Mouse (Mus musculus) hindbrain, embryonic 15.5 days (tissue): ENCODE measurements around the gene Gm10401. TPM values are rescaled to one million over a fixed set of nuclear protein-coding genes. Genes with fewer than 3 reads are reported as not detected.
"Not testable (repeated sequence)": the region's sequence is repeated elsewhere in the genome, so short reads cannot be mapped to it uniquely, and the experiment has no call there.

Experiments
- ATAC-seq: fragments of 200-750 bp; cut with Nextera tagmentation; 2 replicates; pipeline ENCODE4 v1.8.0; 2017; ENCODE audit warnings: low read depth, moderate number of reproducible peaks, moderate TSS enrichment; ENCODE audit not compliant: low FRiP score
- H3K27ac ChIP-seq: fragments of 300-500 bp; sonication (generic); replicated peaks from 2 replicates; pipeline ENCODE4 v1.5.1; 2015; ENCODE audit warnings: mild to moderate bottlenecking, inconsistent platforms
- H3K27me3 ChIP-seq: fragments of 300-500 bp; sonication (generic); 2 replicates; pipeline ENCODE4 v1.6.1; 2015; ENCODE audit warnings: control low read depth, inconsistent platforms
- H3K36me3 ChIP-seq: fragments of 300-500 bp; sonication (generic); 2 replicates; pipeline ENCODE4 v1.6.1; 2015; ENCODE audit warnings: control low read depth, inconsistent platforms
- H3K4me1 ChIP-seq: fragments of 300-500 bp; sonication (generic); replicated peaks from 2 replicates; pipeline ENCODE4 v1.6.1; 2015; ENCODE audit warnings: control low read depth, inconsistent platforms
- H3K4me2 ChIP-seq: fragments of 300-500 bp; sonication (generic); 2 replicates; pipeline ENCODE4 v1.6.1; 2015; ENCODE audit warnings: moderate library complexity, mild to moderate bottlenecking, inconsistent platforms
- H3K4me3 ChIP-seq: fragments of 300-500 bp; sonication (generic); 2 replicates; pipeline ENCODE4 v1.5.1; 2015; ENCODE audit warnings: mild to moderate bottlenecking, inconsistent platforms
- H3K9ac ChIP-seq: fragments of 300-500 bp; sonication (generic); 2 replicates; pipeline ENCODE4 v1.6.1; 2015; ENCODE audit warnings: inconsistent platforms
- H3K9me3 ChIP-seq: fragments of 300-500 bp; sonication (generic); 2 replicates; pipeline ENCODE4 v1.6.1; 2016; ENCODE audit warnings: control low read depth, inconsistent platforms
- WGBS: fragments of 180-500 bp; shearing (Covaris S2); methylation state at CpG from one replicate; pipeline ENCODE4 v1.1.7; 2015; 5-methylcytosine and 5-hydroxymethylcytosine counted together
- polyA plus RNA-seq: library from polyadenylated mRNA; unstranded; fragments of >200 nt; fragmentation: Nextera tagmentation; extraction: Ambion mirVana; gene quantifications from 2 replicates; pipeline ENCODE4 v1.2.1, GENCODE M21; 2015

Gene Gm10401
- polyA plus RNA-seq, 1 experiment from 2014 or later, result 39.3 TPM

DNA sequence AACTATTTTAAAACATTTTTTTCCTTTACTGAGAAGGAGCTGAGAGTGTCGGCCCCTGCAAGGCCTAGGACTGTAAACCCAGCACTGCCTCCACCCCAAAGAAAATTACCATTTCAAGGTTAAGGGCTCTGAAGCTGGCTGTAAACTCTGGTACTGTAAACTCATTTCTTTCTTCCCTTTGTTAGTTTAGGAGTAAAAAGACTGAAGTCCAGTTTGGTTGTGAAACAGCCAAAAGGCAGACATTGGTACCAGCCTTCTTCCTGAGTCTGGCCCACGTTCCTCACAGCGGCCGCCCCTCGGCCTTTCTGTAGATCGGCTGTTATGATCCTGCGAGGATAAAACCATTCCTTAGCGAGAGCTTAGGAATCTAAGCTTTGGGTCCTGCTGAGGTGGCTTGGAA, 16.4 kb upstream of the Gm10401 start:
- Histone ChIP-seq H3K36me3 (no peaks in the 10 kb centered on the region), H3K27me3 (no peaks in the 10 kb centered on the region), H3K27ac (no peak overlapping the region), H3K4me2 (no peak overlapping the region), H3K9me3 (no peaks in the 10 kb centered on the region), H3K4me1 (peaks cover 14% of the 10 kb centered on the region), H3K9ac (no peak overlapping the region), H3K4me3 (no peak overlapping the region)
- 86% methylated on average over 8 of the region's 8 CpGs for WGBS
- no peak for ATAC-seq

DNA sequence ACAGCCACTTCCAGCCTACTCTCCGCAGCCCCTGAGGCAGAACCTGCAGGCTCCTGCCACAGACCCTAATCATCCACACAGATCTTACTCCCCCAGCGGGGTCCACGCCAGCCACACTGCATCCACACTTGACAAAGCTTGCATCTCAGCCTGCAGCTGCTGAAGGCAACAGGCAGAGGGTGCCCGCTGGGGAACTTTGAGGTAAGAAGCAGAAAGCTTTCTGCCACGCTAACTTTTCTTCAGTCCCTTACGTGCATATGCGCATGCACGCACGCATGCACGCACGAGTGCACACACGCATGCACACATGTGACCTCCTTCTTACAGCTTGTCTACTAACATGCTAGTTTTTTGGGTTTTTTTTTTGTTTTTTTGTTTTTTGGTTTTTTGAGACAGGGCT, 15.1 kb upstream of the Gm10401 start:
- no peak for ATAC-seq
- Histone ChIP-seq H3K9ac (no peak overlapping the region), H3K27me3 (no peaks in the 10 kb centered on the region), H3K27ac (no peak overlapping the region), H3K36me3 (no peaks in the 10 kb centered on the region), H3K9me3 (no peaks in the 10 kb centered on the region), H3K4me2 (no peak overlapping the region), H3K4me1 (0 out of 2 replicates have a peak, but pooled peaks cover 3% of the 10 kb centered on the region), H3K4me3 (no peak overlapping the region)
- 98% methylated on average over 12 of the region's 12 CpGs for WGBS

DNA sequence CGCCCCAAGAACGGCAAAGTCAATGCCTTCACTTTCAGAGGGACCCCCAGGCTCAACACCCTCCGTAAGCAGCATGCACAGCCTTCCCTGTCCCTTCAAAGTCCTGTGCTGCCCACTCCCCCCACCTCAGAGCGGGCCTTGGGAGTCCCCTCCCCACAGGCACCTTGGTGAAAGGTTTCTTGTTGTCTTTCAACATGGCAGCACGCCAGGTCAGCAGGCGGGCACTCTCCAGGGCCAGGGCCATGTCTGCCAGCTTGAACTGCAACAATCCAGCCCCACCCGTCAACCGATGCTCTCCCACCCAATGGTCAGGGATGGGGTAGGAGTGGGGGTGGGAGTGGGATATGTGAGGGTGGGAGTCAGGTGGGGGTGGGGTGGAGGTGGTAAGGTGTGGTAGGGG, 13.1 kb upstream of the Gm10401 start:
- 0 out of 2 replicates have a peak, but pooled peaks cover 3% of the 10 kb centered on the region for H3K4me1 ChIP-seq
- no peak for ATAC-seq
- H3K27me3 ChIP-seq, result no peaks in the 10 kb centered on the region
- no peak overlapping the region for H3K4me3 ChIP-seq
- no peak overlapping the region for H3K9ac ChIP-seq
- H3K27ac ChIP-seq, result no peak overlapping the region
- WGBS, result 88% methylated on average over 7 of the region's 8 CpGs
- H3K4me2 ChIP-seq, result no peak overlapping the region
- H3K36me3 ChIP-seq, result no peaks in the 10 kb centered on the region
- no peaks in the 10 kb centered on the region for H3K9me3 ChIP-seq

DNA sequence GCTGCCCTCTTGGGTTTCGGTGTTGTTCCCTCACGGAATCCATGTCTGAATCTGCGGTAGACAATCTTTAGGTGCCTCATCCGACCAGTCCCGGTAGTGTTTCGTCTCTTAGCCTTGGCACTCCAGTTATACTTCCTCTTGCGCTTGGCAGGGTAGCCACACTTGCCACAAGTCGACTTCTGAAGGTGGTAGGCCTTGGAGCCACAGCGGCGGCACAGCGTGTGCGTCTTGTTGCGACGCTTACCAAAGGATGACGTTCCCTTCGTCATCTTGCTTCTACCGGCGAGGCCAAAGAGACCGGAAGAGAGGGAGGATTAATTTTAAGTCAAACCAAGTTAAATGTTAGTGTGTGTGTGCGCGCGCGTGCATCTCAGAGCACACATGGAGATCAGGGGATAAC, 5.2 kb upstream of the Gm10401 start:
- not testable (repeated sequence) for H3K36me3 ChIP-seq, ATAC-seq, H3K27me3 ChIP-seq, H3K27ac ChIP-seq, H3K9me3 ChIP-seq, H3K9ac ChIP-seq, H3K4me2 ChIP-seq, H3K4me3 ChIP-seq, H3K4me1 ChIP-seq
- WGBS, result 97% methylated on average over 23 of the region's 23 CpGs

DNA sequence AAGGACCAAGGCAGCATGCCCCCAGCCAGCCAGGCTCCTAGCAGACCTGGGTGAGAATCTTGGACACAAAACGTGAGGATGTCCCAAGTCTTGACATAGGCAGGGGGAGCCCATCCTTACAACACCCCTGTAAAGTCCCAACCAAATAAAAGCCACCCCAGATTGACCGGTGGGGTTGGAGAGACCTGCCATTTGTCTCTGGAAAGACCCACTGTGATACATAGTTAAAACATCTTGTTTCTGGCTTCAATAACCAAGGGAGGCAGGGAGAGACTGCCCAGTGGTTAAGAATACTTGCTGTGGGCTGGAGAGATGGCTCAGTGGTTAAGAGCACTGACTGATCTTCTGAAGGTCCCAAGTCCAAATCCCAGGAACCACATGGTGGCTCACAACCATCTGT, 4.1 kb upstream of the Gm10401 start:
- Histone ChIP-seq H3K9ac (no peak overlapping the region), H3K27me3 (no peaks in the 10 kb centered on the region), H3K27ac (no peak overlapping the region), H3K4me1 (no peaks in the 10 kb centered on the region), H3K4me3 (no peak overlapping the region), H3K36me3 (peaks cover 19% of the 10 kb centered on the region), H3K4me2 (no peak overlapping the region), H3K9me3 (no peaks in the 10 kb centered on the region)
- ATAC-seq, result no peak
- WGBS, result 89% methylated on average over 2 of the region's 2 CpGs

DNA sequence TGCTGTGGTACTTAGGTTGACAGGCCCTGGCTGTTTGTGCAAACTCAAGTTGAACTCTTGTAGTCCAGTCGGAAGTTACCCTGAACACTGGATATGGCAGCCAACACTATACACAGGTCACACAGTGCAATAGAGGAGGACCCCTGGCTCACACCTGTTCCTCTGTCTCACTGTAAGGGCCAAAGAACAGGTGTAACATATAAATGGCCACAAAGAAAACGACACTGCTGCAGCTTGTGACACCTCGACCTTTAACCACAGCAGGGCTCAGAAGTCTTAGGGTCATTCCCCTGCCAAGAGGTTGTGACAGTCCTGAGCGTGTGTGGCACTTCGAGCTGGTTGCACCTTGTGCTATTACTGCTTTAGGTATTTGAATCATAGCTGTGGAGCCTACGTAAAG, 2.4 kb upstream of the Gm10401 start:
- no peak overlapping the region for H3K9ac ChIP-seq
- no peaks in the 10 kb centered on the region for H3K4me1 ChIP-seq
- no peaks in the 10 kb centered on the region for H3K27me3 ChIP-seq
- no peak overlapping the region for H3K4me3 ChIP-seq
- peaks cover 36% of the 10 kb centered on the region for H3K36me3 ChIP-seq
- H3K27ac ChIP-seq, result no peak overlapping the region
- H3K4me2 ChIP-seq, result no peak overlapping the region
- WGBS, result 87% methylated on average over 6 of the region's 6 CpGs
- no peak for ATAC-seq
- no peaks in the 10 kb centered on the region for H3K9me3 ChIP-seq

DNA sequence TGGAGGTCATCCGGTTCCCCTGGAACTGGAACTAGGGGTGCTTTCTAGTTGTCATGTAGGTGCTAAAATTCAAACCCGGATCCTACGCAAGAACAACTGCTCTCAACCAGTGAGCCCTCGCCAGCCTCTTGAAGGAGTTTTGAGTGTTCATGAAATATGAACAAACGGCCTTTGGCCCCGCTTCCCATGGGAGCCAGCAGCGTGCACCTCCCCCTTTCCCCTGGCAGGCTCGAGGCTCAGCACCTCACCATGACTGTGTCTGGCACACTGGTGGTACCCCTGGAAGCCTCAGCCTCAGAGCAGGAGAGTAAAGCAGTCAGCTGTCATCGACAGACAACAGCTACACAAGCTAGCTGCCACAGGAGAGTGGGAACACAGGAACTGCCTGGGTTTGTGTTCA, 1.9 kb upstream of the Gm10401 start:
- Histone ChIP-seq H3K9ac (no peak overlapping the region), H3K27me3 (no peaks in the 10 kb centered on the region), H3K9me3 (no peaks in the 10 kb centered on the region), H3K4me2 (no peak overlapping the region), H3K27ac (no peak overlapping the region), H3K36me3 (peaks cover 41% of the 10 kb centered on the region), H3K4me3 (no peak overlapping the region), H3K4me1 (no peaks in the 10 kb centered on the region)
- 89% methylated on average over 9 of the region's 9 CpGs for WGBS
- no peak for ATAC-seq

DNA sequence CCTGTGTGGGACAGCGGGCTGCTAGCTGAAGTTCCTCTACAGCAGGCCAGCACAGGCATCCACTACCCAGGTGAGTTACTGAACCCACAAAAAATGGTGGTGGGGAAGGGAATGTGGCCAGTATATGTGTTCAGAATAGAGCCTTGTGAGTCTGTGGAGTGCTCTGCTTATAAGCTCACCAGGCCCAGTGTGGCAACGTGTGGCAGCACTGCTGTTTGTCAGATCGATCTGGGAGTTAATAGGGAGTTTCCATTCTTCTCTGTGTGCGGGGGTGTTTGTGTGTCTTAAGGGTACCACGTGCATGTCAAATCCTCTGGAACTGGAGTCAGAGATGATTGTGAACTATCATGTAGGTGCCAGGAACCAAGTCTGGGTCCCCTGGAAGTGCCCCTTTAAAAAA, 1.4 kb upstream of the Gm10401 start:
- WGBS, result 82% methylated on average over 5 of the region's 5 CpGs
- no peak overlapping the region for H3K9ac ChIP-seq

DNA sequence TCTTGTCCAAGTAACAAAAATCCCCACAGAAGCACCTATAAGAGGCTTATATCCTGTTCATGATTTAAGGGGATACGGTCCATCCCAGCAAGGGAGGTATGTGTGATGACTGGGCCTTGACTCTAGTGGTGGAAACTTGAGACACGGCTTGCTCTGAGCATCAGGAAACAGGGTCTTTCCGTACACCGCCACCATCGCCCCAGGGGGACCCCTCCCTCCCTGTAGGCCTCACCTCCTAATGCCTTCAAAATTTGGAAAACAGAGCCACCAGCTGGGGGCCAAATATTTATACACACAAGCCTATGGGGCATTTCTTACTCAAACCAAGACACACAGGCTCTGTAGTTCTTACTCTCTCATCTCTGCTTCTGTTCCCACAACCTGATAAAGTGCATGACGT, 6.3 kb downstream of the Gm10401 start:
- Histone ChIP-seq H3K27me3 (no peaks in the 10 kb centered on the region), H3K9me3 (no peaks in the 10 kb centered on the region), H3K36me3 (peaks cover 65% of the 10 kb centered on the region), H3K4me3 (no peak overlapping the region), H3K9ac (no peak overlapping the region), H3K4me2 (no peak overlapping the region), H3K4me1 (no peaks in the 10 kb centered on the region), H3K27ac (no peak overlapping the region)
- 91% methylated on average over 6 of the region's 6 CpGs for WGBS
- ATAC-seq, result no peak

More for the DNA sequence above, 1.4 kb upstream of the Gm10401 start:
- Histone ChIP-seq H3K4me2 (no peak overlapping the region), H3K27ac (no peak overlapping the region), H3K9me3 (no peaks in the 10 kb centered on the region), H3K4me1 (no peaks in the 10 kb centered on the region), H3K36me3 (peaks cover 43% of the 10 kb centered on the region), H3K4me3 (no peak overlapping the region), H3K27me3 (no peaks in the 10 kb centered on the region)
- ATAC-seq, result no peak

DNA sequence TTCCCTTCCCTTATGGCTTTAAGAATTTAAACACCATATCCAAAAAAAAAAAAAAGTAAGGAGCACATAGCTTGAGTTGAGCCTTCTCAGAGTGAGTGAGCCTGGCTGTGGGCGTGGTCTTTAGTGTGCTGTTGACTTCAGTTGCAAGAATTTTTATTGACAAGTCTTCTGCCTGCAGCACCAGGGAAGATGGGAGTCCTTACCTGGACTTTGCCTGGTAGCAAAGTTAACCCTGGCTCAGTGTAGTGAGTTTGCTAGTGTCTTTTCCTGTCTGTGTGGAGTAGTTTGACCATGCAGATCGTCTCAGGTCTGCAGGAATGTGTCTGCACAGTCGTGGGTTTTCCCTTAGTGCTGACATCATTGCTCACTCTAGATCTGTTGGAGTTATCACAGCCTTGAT, 7.1 kb downstream of the Gm10401 start:
- H3K36me3 ChIP-seq, result peaks cover 65% of the 10 kb centered on the region
- H3K4me3 ChIP-seq, result no peak overlapping the region
- H3K27me3 ChIP-seq, result no peaks in the 10 kb centered on the region
- H3K4me2 ChIP-seq, result no peak overlapping the region
- no peaks in the 10 kb centered on the region for H3K4me1 ChIP-seq
- H3K9me3 ChIP-seq, result no peaks in the 10 kb centered on the region
- no peak overlapping the region for H3K27ac ChIP-seq
- no peak for ATAC-seq
- no peak overlapping the region for H3K9ac ChIP-seq
- 87% methylated on average over 3 of the region's 3 CpGs for WGBS

DNA sequence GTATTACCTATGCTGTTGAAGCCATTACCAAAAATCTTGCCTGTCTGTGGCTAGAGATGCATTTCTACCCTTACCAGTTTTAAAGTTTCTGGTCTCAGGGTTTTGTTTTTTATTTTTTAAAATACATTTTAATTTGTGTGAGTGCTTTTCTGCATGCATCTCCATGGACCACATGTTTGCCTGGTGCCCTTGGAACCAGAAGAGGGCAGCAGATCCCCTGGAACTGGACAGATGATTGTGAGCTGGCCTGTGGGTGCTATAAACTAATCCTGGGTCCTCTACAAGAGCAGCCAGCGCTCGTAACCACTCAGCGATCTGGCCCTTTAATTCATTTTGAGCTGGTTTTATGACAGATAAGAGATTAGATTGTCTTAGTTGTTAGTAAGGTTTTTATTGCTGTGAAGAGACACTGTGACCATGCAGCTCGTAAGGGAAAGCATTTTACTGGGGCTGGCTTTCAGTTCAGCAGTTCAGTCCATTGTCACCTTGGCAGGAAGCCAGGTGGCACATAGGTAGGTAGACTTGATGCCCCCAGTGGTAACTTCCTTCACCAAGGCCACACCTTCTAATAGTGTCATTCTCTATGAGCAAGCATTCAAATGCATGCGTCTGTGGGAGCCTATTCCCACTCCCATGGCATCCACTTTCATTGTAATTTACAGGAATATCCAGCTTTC, 8.4 kb downstream of the Gm10401 start:
- Histone ChIP-seq H3K4me2 (no peak overlapping the region), H3K4me1 (no peaks in the 10 kb centered on the region), H3K27me3 (no peaks in the 10 kb centered on the region), H3K4me3 (no peak overlapping the region), H3K9ac (no peak overlapping the region), H3K27ac (no peak overlapping the region), H3K9me3 (no peaks in the 10 kb centered on the region), H3K36me3 (peaks cover 56% of the 10 kb centered on the region)
- no peak for ATAC-seq
- WGBS, result 91% methylated on average over 5 of the region's 5 CpGs

DNA sequence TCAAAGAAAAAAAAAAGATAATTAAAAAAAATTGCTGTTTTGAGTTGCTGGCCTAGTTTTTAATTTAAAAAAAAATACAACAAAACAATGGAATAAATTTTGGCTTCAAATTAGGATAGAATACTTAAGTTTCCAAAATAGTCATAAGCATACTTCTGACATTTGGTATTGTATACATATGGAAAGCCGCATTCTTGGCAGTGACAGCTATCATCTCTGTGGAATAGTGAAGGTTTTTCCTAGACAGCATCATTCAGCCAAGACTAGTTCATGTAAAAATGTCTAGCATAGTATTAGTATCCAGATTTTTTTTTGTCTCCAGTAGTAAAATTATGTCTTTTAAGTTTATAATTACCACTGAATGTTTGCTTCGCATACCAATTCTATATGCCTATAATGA, 12.4 kb downstream of the Gm10401 start:
- 95% methylated on average over 2 of the region's 2 CpGs for WGBS
- Histone ChIP-seq H3K4me1 (no peaks in the 10 kb centered on the region), H3K4me3 (no peak overlapping the region), H3K27me3 (no peaks in the 10 kb centered on the region), H3K27ac (no peak overlapping the region), H3K9ac (no peak overlapping the region), H3K36me3 (peaks cover 73% of the 10 kb centered on the region), H3K9me3 (no peaks in the 10 kb centered on the region), H3K4me2 (no peak overlapping the region)
- ATAC-seq, result no peak

DNA sequence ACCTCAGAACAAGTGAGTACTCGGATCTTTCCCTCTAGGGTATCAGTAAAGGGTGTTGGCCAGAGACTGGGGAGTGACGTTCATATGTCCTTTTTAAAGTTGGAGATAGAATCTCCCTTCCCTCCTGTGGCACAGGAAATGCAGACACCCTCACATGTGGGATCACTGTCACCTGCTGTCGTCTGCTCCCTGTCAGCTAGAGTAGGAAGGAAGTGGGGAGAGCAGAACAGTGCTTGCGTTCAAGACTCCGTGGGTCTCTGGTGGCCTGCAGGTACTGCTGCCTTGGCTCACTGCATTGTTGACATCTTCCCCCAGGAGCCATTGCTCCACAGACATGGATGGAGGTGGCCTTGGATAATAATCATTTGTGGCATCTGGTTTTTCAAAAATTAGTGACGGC, 14.6 kb downstream of the Gm10401 start:
- no peak overlapping the region for H3K4me2 ChIP-seq
- no peak overlapping the region for H3K27ac ChIP-seq
- peaks cover 53% of the 10 kb centered on the region for H3K36me3 ChIP-seq
- no peaks in the 10 kb centered on the region for H3K27me3 ChIP-seq
- no peaks in the 10 kb centered on the region for H3K4me1 ChIP-seq
- 88% methylated on average over 6 of the region's 6 CpGs for WGBS
- H3K4me3 ChIP-seq, result no peak overlapping the region
- H3K9ac ChIP-seq, result no peak overlapping the region
- no peaks in the 10 kb centered on the region for H3K9me3 ChIP-seq
- no peak for ATAC-seq
